Mouse (Mus musculus) stomach, postnatal 0 days (tissue): ENCODE results near the gene Srebf1.

Experiments used
- CTCF ChIP-seq: IDR thresholded peaks from 2 replicates; pipeline ENCODE4 v1.5.1; 2016; ENCODE audit warnings: antibody characterized with exemption, low read depth, mild to moderate bottlenecking, moderate library complexity
- EP300 ChIP-seq: optimal IDR thresholded peaks from 2 replicates; pipeline ENCODE3; 2016; ENCODE audit warnings: antibody characterized with exemption

DNA sequence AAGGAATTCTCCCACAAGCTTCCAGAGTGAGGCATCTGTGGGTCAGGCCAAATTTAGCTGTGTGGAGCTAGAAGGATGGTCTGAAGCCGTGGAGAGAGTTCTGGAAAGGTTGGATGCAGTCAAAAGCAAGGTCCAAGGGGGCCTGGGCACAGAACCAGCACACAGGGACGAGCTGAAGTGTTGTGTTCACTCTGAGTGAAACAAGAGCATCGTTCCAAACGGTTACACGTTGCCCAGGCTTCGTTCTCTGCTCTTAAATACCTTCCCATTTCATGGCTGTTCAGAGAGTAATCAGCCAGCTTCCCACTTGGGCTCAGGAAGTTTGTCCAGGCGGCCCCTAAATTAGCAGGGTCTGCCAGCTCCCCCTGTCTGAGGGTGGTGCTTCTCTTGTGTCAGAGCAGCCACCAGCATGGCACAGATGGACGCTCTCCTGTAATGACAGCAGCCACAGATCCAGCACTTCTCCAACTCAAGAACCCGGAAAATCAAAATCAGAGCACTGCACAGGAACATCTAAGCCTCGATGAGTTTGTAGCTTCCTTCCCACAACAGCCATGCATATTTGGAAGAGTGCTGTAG lies 48.7 kb downstream of the Srebf1 start:
- TF ChIP-seq CTCF: no peak
- no peak for TF ChIP-seq EP300
